Mouse (Mus musculus) skeletal muscle tissue, adult 2 months (tissue): ENCODE measurements around the gene Ngdn.
"Not testable (repeated sequence)": the region's sequence is repeated elsewhere in the genome, so short reads cannot be mapped to it uniquely, and the experiment has no call there.

Experiments used
- DNase-seq: peaks from one replicate; pipeline ENCODE4 v3.0.0-alpha.2; 2012; ENCODE audit warnings: low read depth, low spot score

Gene Ngdn

GRCm38 (mm10) chr14:55029034-55029698, 13.9 kb downstream of the Ngdn start:
- DNase-seq: no peak

- no peak for DNase-seq
Observed at GRCm38 (mm10) chr14:55032695-55033225, 17.5 kb downstream of the Ngdn start.

- DNase-seq: not testable (repeated sequence)
Observed at GRCm38 (mm10) chr14:55043694-55044093, 28.4 kb downstream of the Ngdn start.

- no peak for DNase-seq
Observed at GRCm38 (mm10) chr14:55047971-55048531, 32.8 kb downstream of the Ngdn start.

GRCm38 (mm10) chr14:55052496-55052895, 37.2 kb downstream of the Ngdn start:
- DNase-seq: no peak

- DNase-seq: no peak
Observed at GRCm38 (mm10) chr14:55053050-55053449, 37.8 kb downstream of the Ngdn start.

GRCm38 (mm10) chr14:55053708-55054190, 38.5 kb downstream of the Ngdn start:
- DNase-seq: no peak

- no peak for DNase-seq
Observed at GRCm38 (mm10) chr14:55054191-55054749, 39.0 kb downstream of the Ngdn start.

- DNase-seq: peak; percentile 44
Observed at GRCm38 (mm10) chr14:55055167-55055834, 40.0 kb downstream of the Ngdn start.

GRCm38 (mm10) chr14:55059009-55059408, 43.8 kb downstream of the Ngdn start:
- DNase-seq: no peak

GRCm38 (mm10) chr14:55059931-55060330, 44.7 kb downstream of the Ngdn start:
- no peak for DNase-seq

GRCm38 (mm10) chr14:55061845-55062244, 46.6 kb downstream of the Ngdn start:
- no peak for DNase-seq

- DNase-seq: no peak
Observed at GRCm38 (mm10) chr14:55062626-55063025, 47.4 kb downstream of the Ngdn start.

- DNase-seq: no peak
Observed at GRCm38 (mm10) chr14:55063117-55063516, 47.9 kb downstream of the Ngdn start.

GRCm38 (mm10) chr14:55063581-55064381, 48.5 kb downstream of the Ngdn start:
- DNase-seq: no peak

GRCm38 (mm10) chr14:55064481-55065370, 49.5 kb downstream of the Ngdn start:
- no peak for DNase-seq

GRCm38 (mm10) chr14:55065391-55065790, 50.1 kb downstream of the Ngdn start:
- DNase-seq: no peak

- DNase-seq: no peak
Observed at GRCm38 (mm10) chr14:55066042-55066441, 50.8 kb downstream of the Ngdn start.

GRCm38 (mm10) chr14:55071756-55072155, 56.5 kb downstream of the Ngdn start:
- DNase-seq: no peak
